Mouse (Mus musculus) midbrain, embryonic 10.5 days (tissue): ENCODE measurements around the gene Mrps18a. TPM values are rescaled to one million over a fixed set of nuclear protein-coding genes. Genes with fewer than 3 reads are reported as not detected.
A peak's percentile ranks its signal among the peaks of the same experiment; 100 is the strongest.

ENCODE experiments used
- DNase-seq: peaks from one replicate; pipeline ENCODE4 v3.0.0-alpha.2; 2017; ENCODE audit warnings: low spot score
- H3K27ac ChIP-seq: fragments of 300-500 bp; sonication (generic); replicated peaks from 2 replicates; pipeline ENCODE4 v1.5.1; 2016; ENCODE audit warnings: mild to moderate bottlenecking
- H3K27me3 ChIP-seq: fragments of 300-500 bp; sonication (generic); 2 replicates; pipeline ENCODE4 v1.6.1; 2016; ENCODE audit warnings: low read depth, mild to moderate bottlenecking; ENCODE audit not compliant: poor library complexity, severe bottlenecking
- H3K36me3 ChIP-seq: fragments of 300-500 bp; sonication (generic); 2 replicates; pipeline ENCODE4 v1.6.1; 2016; ENCODE audit warnings: mild to moderate bottlenecking, moderate library complexity
- H3K4me1 ChIP-seq: fragments of 300-500 bp; sonication (generic); 2 replicates; pipeline ENCODE4 v1.6.1; 2016
- H3K4me3 ChIP-seq: fragments of 300-500 bp; sonication (generic); 2 replicates; pipeline ENCODE4 v1.5.1; 2016; ENCODE audit warnings: mild to moderate bottlenecking, moderate library complexity
- H3K9me3 ChIP-seq: fragments of 300-500 bp; sonication (generic); replicated peaks from 2 replicates; pipeline ENCODE4 v1.6.1; 2016; ENCODE audit warnings: mild to moderate bottlenecking
- WGBS: fragments of 180-500 bp; shearing (Covaris S2); methylation state at CpG from one replicate; pipeline ENCODE4 v1.1.7; 2016; 5-methylcytosine and 5-hydroxymethylcytosine counted together
- polyA plus RNA-seq: library from polyadenylated mRNA; unstranded; fragments of >200 nt; fragmentation: Nextera tagmentation; extraction: Ambion mirVana; gene quantifications from 2 replicates; pipeline ENCODE4 v1.2.1, GENCODE M21; 2016

Gene Mrps18a
- polyA plus RNA-seq, 1 experiment from 2014 or later: 156 TPM

DNA sequence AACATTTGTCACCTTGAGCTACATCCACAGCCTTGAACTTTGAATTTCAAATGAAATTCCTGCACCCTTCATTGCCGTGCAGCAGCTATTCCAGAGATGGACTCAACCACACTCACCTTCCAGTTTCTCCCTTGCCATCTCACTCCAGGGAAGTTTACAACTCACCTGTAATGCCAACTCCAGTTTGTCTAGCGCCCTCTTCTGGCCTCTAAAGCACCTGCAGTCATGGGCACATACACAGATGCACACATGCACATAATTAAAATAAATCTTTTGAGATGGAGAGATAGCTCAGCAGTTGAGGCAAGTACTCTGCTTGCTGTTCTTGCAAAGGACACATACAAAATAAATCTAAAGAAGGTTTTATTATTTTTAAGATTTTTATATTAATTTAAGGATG lies 31.7 kb upstream of the Mrps18a start:
- peaks cover 2% of the 10 kb centered on the region; the same call in 1 of the 2 replicates for H3K9me3 ChIP-seq
- no peak overlapping the region for H3K4me3 ChIP-seq
- no peak overlapping the region for H3K27ac ChIP-seq
- 0 out of 2 replicates have a peak, but pooled peaks cover 3% of the 10 kb centered on the region for H3K27me3 ChIP-seq
- H3K36me3 ChIP-seq: no peaks in the 10 kb centered on the region
- WGBS: 77% methylated on average over 2 of the region's 2 CpGs
- DNase-seq: no peak
- peaks cover 24% of the 10 kb centered on the region for H3K4me1 ChIP-seq

DNA sequence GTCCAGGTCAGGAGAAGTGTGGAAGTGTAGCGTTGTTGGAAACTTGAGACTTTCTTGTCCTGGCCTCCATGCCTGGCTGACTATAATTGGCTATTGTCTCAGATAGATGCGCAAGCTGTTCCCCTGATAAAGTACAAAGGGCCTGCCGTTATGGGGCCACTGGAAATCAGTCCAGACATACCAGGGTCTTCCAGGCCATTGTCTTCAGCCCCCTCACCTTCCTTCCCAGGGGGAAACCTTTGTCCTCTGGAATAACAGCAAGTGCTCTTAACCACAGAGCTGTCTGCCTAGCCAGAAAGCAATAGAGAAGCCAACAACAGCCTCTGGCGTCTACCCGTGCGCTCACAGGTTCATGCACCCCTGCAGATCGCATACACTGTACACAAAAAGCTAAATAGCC lies 30.4 kb upstream of the Mrps18a start:
- peaks cover 2% of the 10 kb centered on the region; the same call in 1 of the 2 replicates for H3K9me3 ChIP-seq
- no peak overlapping the region for H3K4me3 ChIP-seq
- H3K27ac ChIP-seq: no peak overlapping the region
- no peak for DNase-seq
- H3K4me1 ChIP-seq: peaks cover 29% of the 10 kb centered on the region
- 61% methylated on average over 7 of the region's 7 CpGs for WGBS
- H3K36me3 ChIP-seq: no peaks in the 10 kb centered on the region
- 0 out of 2 replicates have a peak, but pooled peaks cover 5% of the 10 kb centered on the region for H3K27me3 ChIP-seq

DNA sequence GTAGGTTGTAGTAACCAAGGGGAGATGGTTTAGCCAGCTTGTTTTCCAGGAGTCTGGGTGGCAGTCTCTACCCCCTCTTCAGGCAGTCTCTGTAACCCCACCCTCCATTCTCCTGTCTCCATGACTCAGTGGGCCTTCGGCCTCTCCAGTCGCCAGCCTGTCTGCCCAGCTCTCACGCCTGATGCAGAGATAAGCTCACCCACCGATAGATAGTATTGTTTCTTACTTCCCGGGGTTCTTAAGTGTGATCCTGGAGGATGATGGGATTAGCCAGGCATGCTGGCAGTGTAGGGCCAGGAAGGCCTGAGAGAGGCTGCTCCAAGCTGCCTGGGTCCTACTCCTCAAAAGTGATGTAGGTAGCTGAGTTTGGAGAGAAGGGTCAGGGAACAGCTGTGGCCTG lies 29.7 kb upstream of the Mrps18a start:
- H3K36me3 ChIP-seq: no peaks in the 10 kb centered on the region
- peaks cover 2% of the 10 kb centered on the region; the same call in 1 of the 2 replicates for H3K9me3 ChIP-seq
- no peak for DNase-seq
- H3K27ac ChIP-seq: peak overlapping the region; percentile 52; the same call in 1 of the 2 replicates
- H3K27me3 ChIP-seq: 0 out of 2 replicates have a peak, but pooled peaks cover 5% of the 10 kb centered on the region
- no peak overlapping the region for H3K4me3 ChIP-seq
- peaks cover 29% of the 10 kb centered on the region for H3K4me1 ChIP-seq
- 48% methylated on average over 5 of the region's 5 CpGs for WGBS

DNA sequence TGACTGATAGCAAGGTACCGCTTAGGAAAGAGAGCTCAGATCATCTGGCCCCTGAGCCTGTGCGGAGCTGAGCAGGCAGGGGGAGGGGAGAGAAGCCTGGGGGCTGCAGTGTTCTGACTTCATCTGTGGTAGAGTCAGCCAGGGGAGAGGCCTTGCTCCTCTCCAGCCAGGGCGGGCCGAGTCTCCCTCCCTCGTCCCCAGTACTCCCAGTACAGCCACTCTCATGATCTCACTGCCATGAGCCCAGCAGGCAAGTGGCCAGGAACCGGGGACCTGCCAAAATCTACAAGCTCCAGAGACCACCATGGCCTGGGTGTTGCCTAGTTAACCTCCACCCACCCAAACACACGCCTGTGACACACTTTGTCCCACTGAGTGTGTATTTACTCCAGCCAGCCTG lies 29.1 kb upstream of the Mrps18a start:
- H3K27ac ChIP-seq: peak overlapping the region; percentile 52
- 71% methylated on average over 7 of the region's 7 CpGs for WGBS

DNA sequence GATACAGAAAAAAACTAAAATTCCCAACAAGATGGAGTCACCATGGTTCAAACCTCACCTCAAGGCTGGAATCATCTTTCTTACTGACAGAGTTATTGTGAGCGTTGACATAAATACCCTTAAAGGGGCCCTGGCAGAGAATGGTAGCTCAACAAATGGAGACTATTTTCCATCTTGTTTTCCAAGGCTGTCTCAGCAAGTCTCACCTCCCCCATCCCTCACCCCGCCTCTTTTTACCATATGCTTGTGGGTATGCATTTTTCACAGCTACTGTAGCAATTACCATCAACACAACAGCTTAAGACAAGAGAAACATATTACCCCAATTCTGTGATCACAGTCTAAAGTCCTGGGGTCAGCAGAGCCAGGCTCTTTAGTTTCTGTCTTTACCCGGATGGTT lies 27.4 kb upstream of the Mrps18a start:
- no peaks in the 10 kb centered on the region for H3K36me3 ChIP-seq
- no peak overlapping the region for H3K4me3 ChIP-seq
- H3K9me3 ChIP-seq: peaks cover 2% of the 10 kb centered on the region; the same call in 1 of the 2 replicates
- peaks cover 37% of the 10 kb centered on the region for H3K4me1 ChIP-seq
- WGBS: 91% methylated on average over 3 of the region's 3 CpGs
- no peak for DNase-seq
- H3K27me3 ChIP-seq: 0 out of 2 replicates have a peak, but pooled peaks cover 5% of the 10 kb centered on the region
- H3K27ac ChIP-seq: no peak overlapping the region

More for the DNA sequence above, 29.1 kb upstream of the Mrps18a start:
- DNase-seq: no peak
- Histone ChIP-seq H3K36me3 (no peaks in the 10 kb centered on the region), H3K9me3 (peaks cover 2% of the 10 kb centered on the region; the same call in 1 of the 2 replicates), H3K4me1 (peaks cover 34% of the 10 kb centered on the region), H3K4me3 (no peak overlapping the region), H3K27me3 (0 out of 2 replicates have a peak, but pooled peaks cover 5% of the 10 kb centered on the region)

DNA sequence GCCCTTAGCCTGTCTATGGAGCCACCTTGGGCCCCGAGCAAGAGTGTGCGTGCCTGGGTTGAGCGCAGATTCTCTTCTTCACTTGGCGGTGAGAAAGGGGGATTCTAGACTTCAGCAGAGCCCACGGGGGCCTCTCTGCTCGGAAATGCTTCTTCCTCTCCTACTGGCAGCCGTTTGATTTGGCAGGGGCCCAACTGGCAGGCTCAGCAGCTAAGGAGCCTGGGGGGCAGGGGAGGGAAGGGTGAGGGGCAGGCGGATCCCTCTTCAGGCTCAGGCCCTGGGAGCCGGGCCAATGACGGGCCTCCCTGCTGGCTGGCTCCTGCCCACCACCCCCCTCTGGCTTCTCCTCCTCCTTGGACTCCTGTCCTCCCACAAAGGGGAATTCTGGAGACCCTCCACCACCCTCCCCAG lies 26.7 kb upstream of the Mrps18a start:
- 27% methylated on average over 10 of the region's 10 CpGs for WGBS
- Histone ChIP-seq H3K27me3 (0 out of 2 replicates have a peak, but pooled peaks cover 5% of the 10 kb centered on the region), H3K27ac (peak overlapping the region; percentile 69), H3K4me3 (peak overlapping the region; percentile 5; the same call in 1 of the 2 replicates), H3K36me3 (no peaks in the 10 kb centered on the region), H3K9me3 (peaks cover under 1% of the 10 kb centered on the region; the same call in 1 of the 2 replicates), H3K4me1 (peaks cover 37% of the 10 kb centered on the region)
- no peak for DNase-seq

DNA sequence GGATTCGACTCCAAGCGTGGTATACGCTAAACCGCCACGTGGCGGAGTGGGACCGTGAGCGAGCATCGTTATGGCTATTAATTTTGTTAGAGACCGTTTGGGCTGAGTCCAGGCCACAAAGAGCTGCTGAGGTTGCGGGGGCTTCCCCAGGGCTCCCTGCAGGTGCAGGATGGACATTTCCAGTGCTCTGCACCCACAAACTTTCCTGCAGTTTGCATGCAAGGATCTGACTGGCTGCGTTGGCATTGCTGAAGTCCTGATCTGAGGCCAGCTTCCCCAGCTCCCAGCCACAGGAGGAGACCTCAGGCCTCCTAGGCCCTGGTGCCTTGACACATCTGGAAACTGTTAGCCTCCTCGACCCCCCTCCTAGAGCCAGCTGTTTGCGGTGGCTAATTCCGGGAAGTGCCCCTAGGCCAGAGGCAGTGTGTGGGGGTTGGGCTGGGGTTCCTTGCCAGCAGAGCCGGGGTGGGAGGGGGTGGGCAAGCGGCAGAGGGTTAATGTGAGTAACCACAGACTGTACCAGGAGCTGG lies 24.4 kb upstream of the Mrps18a start:
- Histone ChIP-seq H3K4me1 (peaks cover 21% of the 10 kb centered on the region), H3K36me3 (no peaks in the 10 kb centered on the region), H3K4me3 (no peak overlapping the region), H3K27ac (peak overlapping the region; percentile 23; the same call in 1 of the 2 replicates), H3K27me3 (0 out of 2 replicates have a peak, but pooled peaks cover 5% of the 10 kb centered on the region), H3K9me3 (no peaks in the 10 kb centered on the region)
- WGBS: 63% methylated on average over 17 of the region's 17 CpGs
- peak; percentile 33 for DNase-seq

DNA sequence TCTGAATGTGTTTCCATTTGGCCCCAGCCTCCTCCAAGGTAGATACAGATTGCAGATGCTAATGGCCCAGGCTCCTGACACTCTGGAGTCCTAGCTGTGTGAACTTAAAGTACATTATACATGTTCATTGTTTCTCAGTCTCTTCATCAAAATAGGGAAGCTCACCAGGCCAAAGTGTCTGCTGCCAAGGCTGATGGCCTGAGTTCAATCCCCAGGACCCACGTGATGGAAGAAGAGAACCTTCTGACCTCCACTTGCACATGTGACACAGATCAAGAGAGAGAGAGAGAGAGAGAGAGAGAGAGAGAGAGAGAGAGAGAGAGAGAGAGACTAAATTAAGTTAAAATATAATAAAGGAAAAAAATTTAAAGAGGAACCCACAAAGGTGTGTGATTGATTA lies 19.4 kb upstream of the Mrps18a start:
- Histone ChIP-seq H3K9me3 (no peaks in the 10 kb centered on the region), H3K27me3 (no peaks in the 10 kb centered on the region), H3K27ac (no peak overlapping the region), H3K4me3 (no peak overlapping the region), H3K36me3 (no peaks in the 10 kb centered on the region), H3K4me1 (peaks cover 5% of the 10 kb centered on the region)
- 81% methylated on average over 1 of the region's 1 CpGs for WGBS
- no peak for DNase-seq

DNA sequence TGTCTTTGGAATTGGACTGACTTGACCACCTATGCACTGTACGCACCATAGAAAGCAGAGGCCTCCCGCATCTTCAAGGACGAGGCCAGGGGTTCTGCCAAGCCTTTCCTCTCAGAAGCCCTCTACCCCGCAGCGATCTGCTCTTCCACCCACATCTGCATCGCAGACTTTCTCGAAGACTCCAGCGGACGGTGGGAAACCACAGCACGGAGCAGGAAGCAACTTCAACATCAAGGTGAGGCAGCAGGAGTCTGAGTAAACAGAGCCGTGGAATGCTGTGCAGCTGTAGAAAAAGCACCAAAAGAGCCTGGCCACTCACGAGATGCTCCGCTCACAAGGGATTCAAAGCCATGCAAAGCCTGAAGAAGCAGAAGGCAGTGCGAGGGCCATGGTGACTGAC lies 18.9 kb upstream of the Mrps18a start:
- H3K36me3 ChIP-seq: no peaks in the 10 kb centered on the region
- DNase-seq: no peak
- no peak overlapping the region for H3K27ac ChIP-seq
- no peak overlapping the region for H3K4me3 ChIP-seq
- H3K4me1 ChIP-seq: no peaks in the 10 kb centered on the region; the same call in 1 of the 2 replicates
- no peaks in the 10 kb centered on the region for H3K9me3 ChIP-seq
- H3K27me3 ChIP-seq: no peaks in the 10 kb centered on the region
- 75% methylated on average over 14 of the region's 14 CpGs for WGBS

DNA sequence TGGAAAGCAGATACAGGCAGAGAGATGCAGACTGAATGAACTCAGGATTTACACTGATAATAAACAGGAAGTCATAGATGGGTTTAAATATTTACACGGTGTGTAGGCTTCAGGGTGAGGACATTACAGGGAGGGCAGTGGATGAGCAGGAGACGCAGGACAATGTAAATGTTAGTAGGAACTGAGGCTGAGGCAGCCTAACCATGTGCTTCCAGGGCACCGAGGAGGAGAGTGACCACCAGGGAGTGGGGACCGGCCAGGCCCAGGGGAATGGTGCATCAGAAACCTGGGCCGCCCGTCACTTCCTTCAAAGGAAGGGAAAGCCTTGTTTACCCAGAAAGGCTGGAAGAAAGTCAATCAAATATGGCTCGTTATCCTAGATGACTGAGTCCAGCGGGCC lies 12.3 kb upstream of the Mrps18a start:
- H3K27ac ChIP-seq: no peak overlapping the region
- H3K4me1 ChIP-seq: peaks cover 8% of the 10 kb centered on the region; the same call in 1 of the 2 replicates
- no peak overlapping the region for H3K4me3 ChIP-seq
- no peak for DNase-seq
- H3K36me3 ChIP-seq: no peaks in the 10 kb centered on the region
- 75% methylated on average over 8 of the region's 8 CpGs for WGBS
- H3K9me3 ChIP-seq: no peaks in the 10 kb centered on the region
- H3K27me3 ChIP-seq: no peaks in the 10 kb centered on the region

DNA sequence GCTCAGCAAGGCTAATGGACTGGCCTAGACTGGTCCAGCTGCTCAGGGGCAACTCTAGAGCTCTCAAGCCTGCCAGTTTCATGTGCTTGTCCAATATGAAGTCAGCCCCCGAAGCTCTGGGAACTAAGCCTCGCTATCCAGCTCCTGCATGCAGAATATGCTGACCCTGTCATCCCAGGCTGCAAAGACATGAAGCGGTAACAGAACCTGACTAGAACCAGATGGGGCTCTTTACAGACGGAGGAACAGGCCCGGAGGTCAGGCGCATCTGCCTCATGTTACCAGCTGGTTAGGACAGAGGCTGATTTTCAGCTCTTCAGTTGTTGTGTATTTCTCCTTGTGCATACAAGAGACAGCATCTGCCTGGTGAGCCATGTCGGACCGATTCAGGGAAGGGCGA lies 8.9 kb upstream of the Mrps18a start:
- no peak for DNase-seq
- 86% methylated on average over 9 of the region's 9 CpGs for WGBS
- Histone ChIP-seq H3K27me3 (no peaks in the 10 kb centered on the region), H3K9me3 (no peaks in the 10 kb centered on the region), H3K4me3 (no peak overlapping the region), H3K27ac (no peak overlapping the region), H3K36me3 (no peaks in the 10 kb centered on the region), H3K4me1 (peaks cover 8% of the 10 kb centered on the region; the same call in 1 of the 2 replicates)

DNA sequence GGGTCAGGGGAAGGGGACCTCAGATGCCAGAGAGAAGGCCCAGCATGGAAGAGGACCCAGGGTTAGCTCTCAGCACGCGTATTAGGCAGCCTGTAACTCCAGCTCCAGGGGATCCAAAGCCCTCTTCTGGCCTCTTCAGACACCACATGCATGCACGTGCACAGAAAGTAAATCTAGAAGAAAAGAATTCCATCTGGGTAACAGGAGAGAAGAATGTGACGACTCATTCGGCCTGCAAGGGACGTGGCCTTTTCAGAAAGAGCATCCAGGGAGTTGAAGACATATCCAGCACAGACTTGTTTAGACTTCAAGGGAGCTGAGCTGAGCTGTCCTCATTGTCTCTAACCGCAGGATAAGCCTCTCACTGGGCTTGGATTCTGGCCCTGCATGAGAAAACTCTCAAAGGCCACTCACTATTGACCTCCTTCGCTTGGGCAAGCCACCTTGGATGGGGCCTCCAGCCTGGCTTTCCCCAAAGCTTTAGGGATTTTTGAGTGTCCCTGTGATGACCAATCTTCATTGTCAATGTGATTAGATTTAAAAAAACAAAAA lies 8.1 kb upstream of the Mrps18a start:
- H3K27ac ChIP-seq: peak overlapping the region; percentile 7; the same call in 1 of the 2 replicates
- no peak for DNase-seq
- no peaks in the 10 kb centered on the region for H3K27me3 ChIP-seq
- peaks cover 8% of the 10 kb centered on the region; the same call in 1 of the 2 replicates for H3K4me1 ChIP-seq
- H3K36me3 ChIP-seq: no peaks in the 10 kb centered on the region
- 50% methylated on average over 8 of the region's 8 CpGs for WGBS
- H3K4me3 ChIP-seq: no peak overlapping the region
- H3K9me3 ChIP-seq: no peaks in the 10 kb centered on the region

DNA sequence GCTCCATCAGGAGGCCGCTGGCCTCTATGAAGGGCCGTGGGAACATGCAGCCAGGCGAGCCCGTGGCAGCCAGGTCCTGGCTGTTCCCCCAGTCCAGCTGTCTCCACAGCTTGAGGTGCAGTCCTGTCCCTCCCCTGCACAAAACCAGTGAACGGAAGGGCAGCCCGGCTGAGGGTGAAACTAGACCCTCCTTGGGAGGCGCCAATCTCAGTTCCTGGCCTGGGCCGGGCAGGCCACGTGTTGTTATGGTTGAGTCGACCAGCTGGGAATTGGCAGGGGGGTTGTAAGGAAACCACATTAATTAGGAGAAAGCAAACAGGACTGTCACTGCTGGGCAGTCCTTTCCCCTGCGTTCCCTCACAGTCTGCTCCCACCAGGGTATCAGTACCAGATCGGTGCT lies 6.3 kb upstream of the Mrps18a start:
- WGBS: 68% methylated on average over 12 of the region's 12 CpGs
- H3K9me3 ChIP-seq: no peaks in the 10 kb centered on the region
- H3K27ac ChIP-seq: peak overlapping the region; percentile 38; the same call in 1 of the 2 replicates
- H3K4me1 ChIP-seq: peaks cover 8% of the 10 kb centered on the region; the same call in 1 of the 2 replicates
- peaks cover 5% of the 10 kb centered on the region; the same call in 1 of the 2 replicates for H3K27me3 ChIP-seq
- no peaks in the 10 kb centered on the region for H3K36me3 ChIP-seq
- DNase-seq: peak; percentile 41
- no peak overlapping the region for H3K4me3 ChIP-seq
